Mouse (Mus musculus): ENCODE measurements at regions not wholly inside any gene's neighbourhood (a gene's known extent, or its start where the extent isn't known, plus 50 kb on each side); places are given as distances from the start of the nearest gene placed in this dataset.

DNA sequence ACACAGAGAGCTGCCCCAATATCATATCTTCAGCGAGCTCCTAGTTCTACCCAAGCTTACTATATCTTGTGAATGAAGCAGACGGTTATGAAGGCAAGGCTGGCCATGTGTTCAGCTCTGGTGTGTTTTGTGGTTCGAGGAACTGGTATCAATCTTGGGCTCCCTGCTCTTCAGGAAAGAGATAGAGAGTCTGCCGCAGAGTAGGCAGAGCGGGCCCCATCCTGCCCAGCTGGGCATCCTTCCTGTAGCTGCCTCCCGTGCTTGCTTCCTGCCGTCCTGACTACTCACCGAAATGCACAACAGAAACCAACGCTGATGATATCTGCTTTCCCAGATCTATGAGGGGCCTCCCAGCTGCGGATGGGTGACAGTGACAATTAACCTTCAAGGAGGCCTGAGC lies 60.3 kb downstream of the Snrpe start:
- no peak for ATAC-seq (replicated peaks; ENCODE audit: insufficient number of reproducible peaks, low FRiP score, low TSS enrichment)
- no peak overlapping the region for H3K4me3 ChIP-seq (ENCODE audit: low read depth, low read length)
- no peaks in the 10 kb centered on the region for H3K36me3 ChIP-seq (ENCODE audit: control insufficient read depth, insufficient read depth, low read length)
- no peaks in the 10 kb centered on the region for H3K9me3 ChIP-seq (replicated peaks; ENCODE audit: control insufficient read depth, low read length)
- H3K4me2 ChIP-seq, result no peak overlapping the region
- H3K9ac ChIP-seq (ENCODE audit: low read depth, low read length), result no peak overlapping the region
- no peaks in the 10 kb centered on the region for H3K27me3 ChIP-seq (ENCODE audit: control insufficient read depth, insufficient read depth, low read length)
- H3K4me1 ChIP-seq (ENCODE audit: control insufficient read depth, insufficient read depth, low read length), result no peaks in the 10 kb centered on the region
- H3K27ac ChIP-seq (ENCODE audit: low read depth, low read length), result no peak overlapping the region
- WGBS (ENCODE audit: insufficient replicate concordance), result 60% methylated on average over 10 of the region's 10 CpGs

DNA sequence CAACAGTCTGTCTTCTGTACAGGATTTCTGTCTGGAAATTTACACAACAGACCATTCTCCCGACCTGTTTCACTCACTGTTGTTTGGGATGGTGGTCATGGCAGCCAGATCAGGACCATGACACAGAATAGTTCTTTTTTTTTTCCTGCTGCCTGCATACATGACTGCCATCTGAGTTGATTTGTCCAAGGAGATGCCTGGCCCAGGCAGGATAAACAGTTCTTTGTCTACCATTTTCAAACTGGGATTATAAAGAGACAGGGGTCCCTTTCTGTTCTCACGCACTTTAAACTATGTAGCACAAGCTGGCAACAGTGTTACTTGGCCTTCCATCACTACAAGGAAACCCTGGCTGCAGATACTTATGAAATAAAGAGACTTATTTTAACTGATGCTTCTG lies 61.1 kb downstream of the Snrpe start:
- no peak overlapping the region for H3K9ac ChIP-seq (ENCODE audit: low read depth, low read length)
- no peaks in the 10 kb centered on the region for H3K9me3 ChIP-seq (replicated peaks; ENCODE audit: control insufficient read depth, low read length)
- no peak overlapping the region for H3K4me3 ChIP-seq (ENCODE audit: low read depth, low read length)
- no peak overlapping the region for H3K27ac ChIP-seq (ENCODE audit: low read depth, low read length)
- no peaks in the 10 kb centered on the region for H3K4me1 ChIP-seq (ENCODE audit: control insufficient read depth, insufficient read depth, low read length)
- WGBS (ENCODE audit: insufficient replicate concordance), result 53% methylated on average over 2 of the region's 2 CpGs
- no peaks in the 10 kb centered on the region for H3K36me3 ChIP-seq (ENCODE audit: control insufficient read depth, insufficient read depth, low read length)
- ATAC-seq (replicated peaks; ENCODE audit: insufficient number of reproducible peaks, low FRiP score, low TSS enrichment), result no peak
- H3K4me2 ChIP-seq, result no peak overlapping the region
- H3K27me3 ChIP-seq (ENCODE audit: control insufficient read depth, insufficient read depth, low read length), result no peaks in the 10 kb centered on the region

- WGBS (ENCODE audit: insufficient replicate concordance), result 83% methylated on average over 3 of the region's 3 CpGs
- no peaks in the 10 kb centered on the region for H3K4me1 ChIP-seq (ENCODE audit: control insufficient read depth, insufficient read depth, low read length)
- no peaks in the 10 kb centered on the region for H3K36me3 ChIP-seq (ENCODE audit: control insufficient read depth, insufficient read depth, low read length)
- no peak overlapping the region for H3K4me2 ChIP-seq
- H3K9me3 ChIP-seq (replicated peaks; ENCODE audit: control insufficient read depth, low read length), result no peaks in the 10 kb centered on the region
- H3K27ac ChIP-seq (ENCODE audit: low read depth, low read length), result no peak overlapping the region
- no peaks in the 10 kb centered on the region for H3K27me3 ChIP-seq (ENCODE audit: control insufficient read depth, insufficient read depth, low read length)
- ATAC-seq (replicated peaks; ENCODE audit: insufficient number of reproducible peaks, low FRiP score, low TSS enrichment), result no peak
- no peak overlapping the region for H3K4me3 ChIP-seq (ENCODE audit: low read depth, low read length)
- no peak overlapping the region for H3K9ac ChIP-seq (ENCODE audit: low read depth, low read length)
Observed at GRCm38 (mm10) chr1:133547541-133547940, 62.5 kb downstream of the Snrpe start.

- no peaks in the 10 kb centered on the region for H3K27me3 ChIP-seq (ENCODE audit: control insufficient read depth, insufficient read depth, low read length)
- no peaks in the 10 kb centered on the region for H3K36me3 ChIP-seq (ENCODE audit: control insufficient read depth, insufficient read depth, low read length)
- no peaks in the 10 kb centered on the region for H3K9me3 ChIP-seq (replicated peaks; ENCODE audit: control insufficient read depth, low read length)
- H3K4me3 ChIP-seq (ENCODE audit: low read depth, low read length), result no peak overlapping the region
- WGBS (ENCODE audit: insufficient replicate concordance), result 76% methylated on average over 9 of the region's 9 CpGs
- no peak overlapping the region for H3K9ac ChIP-seq (ENCODE audit: low read depth, low read length)
- no peak for ATAC-seq (replicated peaks; ENCODE audit: insufficient number of reproducible peaks, low FRiP score, low TSS enrichment)
- no peak overlapping the region for H3K27ac ChIP-seq (ENCODE audit: low read depth, low read length)
- no peak overlapping the region for H3K4me2 ChIP-seq
- no peaks in the 10 kb centered on the region for H3K4me1 ChIP-seq (ENCODE audit: control insufficient read depth, insufficient read depth, low read length)
Observed at GRCm38 (mm10) chr1:133544996-133545395, 65.1 kb downstream of the Snrpe start.

- Histone ChIP-seq H3K27ac (ENCODE audit: low read depth, low read length) (no peak overlapping the region), H3K4me1 (ENCODE audit: control insufficient read depth, insufficient read depth, low read length) (no peaks in the 10 kb centered on the region), H3K27me3 (ENCODE audit: control insufficient read depth, insufficient read depth, low read length) (no peaks in the 10 kb centered on the region), H3K4me2 (no peak overlapping the region), H3K9ac (ENCODE audit: low read depth, low read length) (no peak overlapping the region), H3K36me3 (ENCODE audit: control insufficient read depth, insufficient read depth, low read length) (no peaks in the 10 kb centered on the region), H3K9me3 (replicated peaks; ENCODE audit: control insufficient read depth, low read length) (no peaks in the 10 kb centered on the region), H3K4me3 (ENCODE audit: low read depth, low read length) (no peak overlapping the region)
- WGBS (ENCODE audit: insufficient replicate concordance), result 79% methylated on average over 10 of the region's 10 CpGs
- no peak for ATAC-seq (replicated peaks; ENCODE audit: insufficient number of reproducible peaks, low FRiP score, low TSS enrichment)
Observed at GRCm38 (mm10) chr1:133543751-133544150, 66.3 kb downstream of the Snrpe start.

DNA sequence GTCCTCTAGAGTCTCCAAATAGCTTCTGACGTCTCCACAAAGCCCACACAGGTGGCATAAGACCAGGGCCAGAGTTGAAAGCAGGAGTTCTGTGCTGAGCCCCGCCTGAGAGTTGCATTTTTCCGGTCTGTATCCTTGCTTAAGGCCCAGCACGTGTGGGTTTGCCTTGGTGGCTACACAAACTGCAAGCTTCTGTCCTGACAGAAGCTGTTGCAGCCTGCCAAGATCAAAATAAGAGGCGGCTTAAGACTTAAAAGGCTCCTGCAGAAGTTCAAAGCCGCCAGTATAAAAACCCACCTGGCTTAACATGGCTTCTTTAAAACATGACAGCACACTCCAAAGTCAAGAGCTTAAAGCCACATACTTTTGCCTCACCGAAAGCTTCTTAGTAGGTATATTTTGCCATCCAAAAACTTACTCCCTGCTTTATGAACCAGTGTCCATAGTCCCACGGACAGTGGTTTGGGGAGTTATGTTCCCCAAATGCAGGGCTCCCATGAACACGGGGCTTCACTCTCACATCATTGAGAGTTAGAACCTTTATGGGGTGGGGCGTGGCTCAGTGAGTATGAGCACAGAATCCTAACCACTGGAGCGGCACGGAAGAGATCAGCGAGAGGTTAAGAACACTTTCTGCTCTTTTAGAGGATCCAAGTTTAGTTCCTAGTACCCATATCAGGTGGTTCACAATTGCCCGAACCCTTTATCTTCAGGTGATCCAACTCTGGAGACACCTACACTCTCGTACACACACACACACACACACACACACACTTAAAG lies 67.9 kb downstream of the Snrpe start:
- Histone ChIP-seq H3K4me2 (no peak overlapping the region), H3K9ac (ENCODE audit: low read depth, low read length) (no peak overlapping the region), H3K36me3 (ENCODE audit: control insufficient read depth, insufficient read depth, low read length) (no peaks in the 10 kb centered on the region), H3K27ac (ENCODE audit: low read depth, low read length) (no peak overlapping the region), H3K9me3 (replicated peaks; ENCODE audit: control insufficient read depth, low read length) (no peaks in the 10 kb centered on the region), H3K27me3 (ENCODE audit: control insufficient read depth, insufficient read depth, low read length) (no peaks in the 10 kb centered on the region), H3K4me1 (ENCODE audit: control insufficient read depth, insufficient read depth, low read length) (no peaks in the 10 kb centered on the region), H3K4me3 (ENCODE audit: low read depth, low read length) (no peak overlapping the region)
- 70% methylated on average over 15 of the region's 15 CpGs for WGBS (ENCODE audit: insufficient replicate concordance)
- no peak for ATAC-seq (replicated peaks; ENCODE audit: insufficient number of reproducible peaks, low FRiP score, low TSS enrichment)

DNA sequence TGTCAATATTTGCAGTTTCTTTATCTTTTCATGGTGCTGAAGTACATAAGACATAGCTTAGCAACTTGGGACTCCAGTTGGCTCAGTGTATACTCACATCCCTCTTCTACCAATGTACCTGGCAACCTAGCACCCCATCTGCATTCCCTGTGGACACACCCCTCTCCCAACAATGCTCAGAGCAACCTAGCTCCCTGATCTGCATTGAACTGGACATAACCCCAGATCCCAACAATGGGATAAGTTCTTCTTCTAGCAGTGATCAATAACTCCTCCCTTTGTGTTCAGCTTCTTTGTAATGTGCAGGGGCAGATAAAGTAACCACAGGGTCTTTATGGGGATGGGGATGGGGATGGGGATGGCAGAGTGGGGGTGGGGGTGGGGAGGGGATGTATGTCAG lies 79.4 kb downstream of the Snrpe start:
- ATAC-seq (replicated peaks; ENCODE audit: insufficient number of reproducible peaks, low FRiP score, low TSS enrichment), result no peak
- Histone ChIP-seq H3K9me3 (replicated peaks; ENCODE audit: control insufficient read depth, low read length) (no peaks in the 10 kb centered on the region), H3K27me3 (ENCODE audit: control insufficient read depth, insufficient read depth, low read length) (no peaks in the 10 kb centered on the region), H3K27ac (ENCODE audit: low read depth, low read length) (no peak overlapping the region), H3K36me3 (ENCODE audit: control insufficient read depth, insufficient read depth, low read length) (no peaks in the 10 kb centered on the region), H3K4me3 (ENCODE audit: low read depth, low read length) (no peak overlapping the region), H3K9ac (ENCODE audit: low read depth, low read length) (no peak overlapping the region), H3K4me1 (ENCODE audit: control insufficient read depth, insufficient read depth, low read length) (no peaks in the 10 kb centered on the region), H3K4me2 (no peak overlapping the region)

GRCm38 (mm10) chr1:133529817-133530216 lies 80.3 kb downstream of the Snrpe start:
- Histone ChIP-seq H3K4me1 (ENCODE audit: control insufficient read depth, insufficient read depth, low read length) (no peaks in the 10 kb centered on the region), H3K27ac (ENCODE audit: low read depth, low read length) (no peak overlapping the region), H3K9ac (ENCODE audit: low read depth, low read length) (no peak overlapping the region), H3K27me3 (ENCODE audit: control insufficient read depth, insufficient read depth, low read length) (no peaks in the 10 kb centered on the region), H3K36me3 (ENCODE audit: control insufficient read depth, insufficient read depth, low read length) (no peaks in the 10 kb centered on the region), H3K4me3 (ENCODE audit: low read depth, low read length) (no peak overlapping the region), H3K9me3 (replicated peaks; ENCODE audit: control insufficient read depth, low read length) (no peaks in the 10 kb centered on the region), H3K4me2 (no peak overlapping the region)
- no peak for ATAC-seq (replicated peaks; ENCODE audit: insufficient number of reproducible peaks, low FRiP score, low TSS enrichment)
- WGBS (ENCODE audit: insufficient replicate concordance), result 80% methylated on average over 10 of the region's 10 CpGs

- H3K4me3 ChIP-seq (ENCODE audit: low read depth, low read length), result no peak overlapping the region
- no peak overlapping the region for H3K27ac ChIP-seq (ENCODE audit: low read depth, low read length)
- H3K4me1 ChIP-seq (ENCODE audit: control insufficient read depth, insufficient read depth, low read length), result no peaks in the 10 kb centered on the region
- WGBS (ENCODE audit: insufficient replicate concordance), result 52% methylated on average over 7 of the region's 7 CpGs
- H3K9me3 ChIP-seq (replicated peaks; ENCODE audit: control insufficient read depth, low read length), result no peaks in the 10 kb centered on the region
- no peaks in the 10 kb centered on the region for H3K27me3 ChIP-seq (ENCODE audit: control insufficient read depth, insufficient read depth, low read length)
- ATAC-seq (replicated peaks; ENCODE audit: insufficient number of reproducible peaks, low FRiP score, low TSS enrichment), result no peak
- no peak overlapping the region for H3K4me2 ChIP-seq
- H3K9ac ChIP-seq (ENCODE audit: low read depth, low read length), result no peak overlapping the region
- H3K36me3 ChIP-seq (ENCODE audit: control insufficient read depth, insufficient read depth, low read length), result no peaks in the 10 kb centered on the region
Observed at GRCm38 (mm10) chr1:133527651-133528385, 82.3 kb downstream of the Snrpe start.

Data from heart, embryonic 11.5 days (tissue).